Mouse (Mus musculus) kidney, embryonic 15.5 days (tissue): ENCODE data around the gene Gm11032. TPM values are rescaled to one million over a fixed set of nuclear protein-coding genes. Genes with fewer than 3 reads are reported as not detected.
"Not testable (repeated sequence)": the region's sequence is repeated elsewhere in the genome, so short reads cannot be mapped to it uniquely, and the experiment has no call there.

Experiments
- ATAC-seq: fragments of 200-750 bp; cut with Nextera tagmentation; replicated peaks from 2 replicates; pipeline ENCODE4 v1.8.0; 2017; ENCODE audit warnings: moderate TSS enrichment; ENCODE audit not compliant: low FRiP score
- H3K27ac ChIP-seq: fragments of 300-500 bp; sonication (generic); 2 replicates; pipeline ENCODE4 v1.5.1; 2015; ENCODE audit warnings: mild to moderate bottlenecking, inconsistent platforms
- H3K27me3 ChIP-seq: fragments of 300-500 bp; sonication (generic); 2 replicates; pipeline ENCODE4 v1.6.1; 2015; ENCODE audit warnings: inconsistent platforms
- H3K36me3 ChIP-seq: fragments of 300-500 bp; sonication (generic); 2 replicates; pipeline ENCODE4 v1.6.1; 2015; ENCODE audit warnings: inconsistent platforms
- H3K4me1 ChIP-seq: fragments of 300-500 bp; sonication (generic); 2 replicates; pipeline ENCODE4 v1.6.1; 2015; ENCODE audit warnings: inconsistent platforms
- H3K4me2 ChIP-seq: fragments of 300-500 bp; sonication (generic); 2 replicates; pipeline ENCODE4 v1.6.1; 2015; ENCODE audit warnings: moderate library complexity, mild to moderate bottlenecking, inconsistent platforms
- H3K4me3 ChIP-seq: fragments of 300-500 bp; sonication (generic); replicated peaks from 2 replicates; pipeline ENCODE4 v1.5.1; 2015; ENCODE audit warnings: mild to moderate bottlenecking, inconsistent platforms
- H3K9ac ChIP-seq: fragments of 300-500 bp; sonication (generic); 2 replicates; pipeline ENCODE4 v1.6.1; 2015; ENCODE audit warnings: mild to moderate bottlenecking, inconsistent platforms
- H3K9me3 ChIP-seq: fragments of 300-500 bp; sonication (generic); replicated peaks from 2 replicates; pipeline ENCODE4 v1.6.1; 2016; ENCODE audit warnings: inconsistent platforms
- WGBS: fragments of 180-500 bp; shearing (Covaris S2); methylation state at CpG from one replicate; pipeline ENCODE4 v1.1.7; 2015; ENCODE audit warnings: mixed read lengths; 5-methylcytosine and 5-hydroxymethylcytosine counted together
- polyA plus RNA-seq: library from polyadenylated mRNA; unstranded; fragments of >200 nt; fragmentation: Nextera tagmentation; extraction: Ambion mirVana; gene quantifications from 2 replicates; pipeline ENCODE4 v1.2.1, GENCODE M21; 2015

Gene Gm11032
- polyA plus RNA-seq, 1 experiment from 2014 or later: not detected

DNA sequence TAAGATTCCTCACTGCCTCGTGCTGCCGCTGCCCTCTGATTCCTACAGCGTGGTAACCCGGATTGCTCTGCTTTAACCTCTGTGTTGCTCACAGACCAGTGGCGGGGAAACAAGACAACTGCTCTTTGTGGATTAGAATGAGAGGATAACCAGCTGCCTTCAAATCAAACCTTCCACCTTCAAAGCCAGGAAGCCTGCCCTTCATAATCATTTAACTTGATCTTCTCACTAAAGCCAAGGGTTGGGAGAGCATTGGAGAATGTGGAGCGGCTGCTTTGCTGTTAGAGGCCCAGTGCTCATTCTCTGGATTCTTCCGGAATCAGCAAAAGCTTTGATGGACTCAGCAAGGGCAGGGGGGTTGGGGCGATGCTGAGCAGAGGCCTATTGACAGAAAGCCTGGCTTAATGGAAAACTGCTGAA is 10.0 kb downstream of the Gm11032 start:
- H3K27ac ChIP-seq: peak overlapping the region; percentile 58; the same call in 1 of the 2 replicates
- no peak overlapping the region for H3K4me2 ChIP-seq
- ATAC-seq: no peak
- H3K4me1 ChIP-seq: peaks cover 8% of the 10 kb centered on the region
- no peaks in the 10 kb centered on the region for H3K9me3 ChIP-seq
- H3K36me3 ChIP-seq: no peaks in the 10 kb centered on the region
- H3K4me3 ChIP-seq: no peak overlapping the region
- 26% methylated on average over 8 of the region's 8 CpGs for WGBS
- H3K27me3 ChIP-seq: no peaks in the 10 kb centered on the region
- no peak overlapping the region for H3K9ac ChIP-seq

DNA sequence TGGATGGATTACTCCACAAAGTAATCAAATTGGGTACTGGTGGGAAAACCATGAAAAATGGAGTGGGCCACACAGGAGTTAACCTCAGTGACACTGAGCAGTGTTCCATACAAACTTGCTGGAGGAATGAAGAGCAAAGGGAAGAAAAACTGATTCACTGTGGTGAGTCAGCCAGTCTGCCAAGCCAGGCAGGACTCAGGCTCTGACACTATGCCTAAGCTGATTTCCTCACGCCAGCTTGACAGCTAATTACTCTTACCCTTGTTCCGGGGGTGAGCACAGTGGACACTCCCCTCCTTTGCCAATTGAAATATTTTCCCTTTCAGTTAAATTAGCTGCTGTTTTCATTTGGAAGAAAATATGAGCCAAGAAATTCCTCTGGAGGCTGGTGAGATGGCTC is 13.6 kb downstream of the Gm11032 start:
- no peak overlapping the region for H3K4me3 ChIP-seq
- no peaks in the 10 kb centered on the region for H3K27me3 ChIP-seq
- no peak overlapping the region for H3K9ac ChIP-seq
- H3K4me1 ChIP-seq: peaks cover 21% of the 10 kb centered on the region
- H3K4me2 ChIP-seq: no peak overlapping the region
- H3K9me3 ChIP-seq: no peaks in the 10 kb centered on the region
- H3K36me3 ChIP-seq: no peaks in the 10 kb centered on the region
- 28% methylated on average over 2 of the region's 2 CpGs for WGBS
- ATAC-seq: no peak
- H3K27ac ChIP-seq: no peak overlapping the region

DNA sequence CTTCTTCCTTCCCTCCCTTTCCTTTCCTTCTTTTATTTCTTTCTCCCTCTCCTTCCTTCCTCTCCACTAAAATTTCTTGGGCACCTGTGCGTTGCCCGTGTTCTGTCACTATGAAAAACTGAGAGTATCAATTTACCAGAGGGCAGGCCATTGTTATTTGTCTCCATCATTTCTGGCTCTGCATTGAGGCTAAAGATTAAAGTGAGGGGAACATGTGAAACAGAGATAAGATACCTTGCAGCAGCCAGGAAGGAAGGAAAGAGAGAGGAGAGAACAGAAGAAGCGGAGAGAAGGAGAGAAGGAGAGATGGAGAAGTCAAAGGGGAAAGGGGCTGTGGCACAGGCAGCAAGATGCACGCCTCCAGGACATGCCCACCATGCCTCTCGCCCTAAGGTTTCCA is 14.5 kb downstream of the Gm11032 start:
- Histone ChIP-seq H3K36me3 (no peaks in the 10 kb centered on the region), H3K4me2 (no peak overlapping the region), H3K9me3 (no peaks in the 10 kb centered on the region), H3K9ac (no peak overlapping the region), H3K27ac (no peak overlapping the region), H3K27me3 (no peaks in the 10 kb centered on the region), H3K4me1 (peaks cover 28% of the 10 kb centered on the region), H3K4me3 (no peak overlapping the region)
- WGBS: 49% methylated on average over 5 of the region's 5 CpGs
- ATAC-seq: no peak

DNA sequence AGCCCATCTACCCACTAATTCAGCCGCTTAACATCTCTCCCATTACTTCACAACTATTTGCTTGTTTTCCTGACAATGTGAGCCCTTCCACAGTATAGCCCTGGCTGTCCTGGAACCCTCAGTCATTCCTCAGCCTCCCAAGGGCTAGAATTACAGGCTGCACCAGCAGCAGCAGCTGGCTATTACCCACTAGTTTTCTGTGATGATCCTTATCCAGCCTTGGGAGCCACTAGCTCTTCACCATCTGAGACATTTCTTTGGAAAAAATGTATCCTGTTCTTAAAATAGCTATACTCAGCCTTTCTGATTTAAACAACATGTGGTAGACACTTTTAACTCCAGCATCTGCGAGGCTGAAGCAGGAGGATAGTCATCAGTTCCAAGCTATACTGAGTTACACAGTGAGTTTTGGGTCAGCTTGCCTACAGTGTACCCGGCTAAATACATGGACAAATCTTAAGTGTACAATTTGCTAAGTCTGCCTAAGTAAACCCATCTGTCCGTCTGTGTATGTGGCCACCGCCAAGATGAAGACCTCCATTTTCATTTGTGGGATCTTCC is 17.0 kb downstream of the Gm11032 start:
- 56% methylated on average over 5 of the region's 5 CpGs for WGBS
- no peaks in the 10 kb centered on the region for H3K9me3 ChIP-seq
- peak overlapping the region; percentile 77 for H3K4me3 ChIP-seq
- H3K36me3 ChIP-seq: peaks cover 14% of the 10 kb centered on the region; the same call in 1 of the 2 replicates
- peak overlapping the region; percentile 68 for H3K4me2 ChIP-seq
- no peak overlapping the region for H3K9ac ChIP-seq
- peaks cover 21% of the 10 kb centered on the region for H3K4me1 ChIP-seq
- H3K27ac ChIP-seq: peak overlapping the region; percentile 85
- peak; percentile 16; the same call in 1 of the 2 replicates for ATAC-seq
- no peaks in the 10 kb centered on the region for H3K27me3 ChIP-seq

DNA sequence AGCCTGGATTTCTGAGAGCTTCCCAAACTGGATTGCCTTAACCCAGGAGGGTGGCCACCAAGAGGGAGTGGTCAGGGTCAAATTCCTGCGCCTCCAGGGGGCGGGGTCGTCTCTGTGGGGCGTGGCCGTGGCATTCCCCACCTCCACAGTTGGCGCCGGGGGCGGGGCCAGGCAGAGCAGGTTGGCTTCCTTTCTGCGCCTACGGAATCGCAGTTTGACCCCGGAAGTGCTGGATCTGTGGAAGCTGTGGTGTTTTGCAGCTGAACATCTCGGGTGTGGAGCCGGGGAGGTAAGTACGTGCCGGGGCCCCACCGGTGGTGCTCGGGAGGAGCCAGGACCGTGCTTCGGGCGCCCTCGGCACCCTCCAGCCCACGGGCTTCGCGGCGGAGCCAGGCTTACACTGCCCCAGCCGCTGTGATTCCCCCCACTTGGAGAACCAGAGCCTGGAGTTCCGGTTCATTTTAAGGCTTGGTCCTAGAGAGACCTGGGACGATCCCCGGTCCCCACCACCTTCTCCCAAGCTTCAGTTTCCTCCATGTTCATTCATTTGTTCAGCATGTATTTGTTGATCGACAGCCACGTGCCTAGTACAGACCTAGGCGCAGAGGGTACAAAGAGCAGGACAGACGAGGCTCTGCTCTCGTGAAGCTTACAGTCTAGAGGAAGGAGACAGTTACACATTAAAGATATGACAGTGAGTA is 17.8 kb downstream of the Gm11032 start, which contains the start of gene Ascc2:
TSS of gene Ascc2 (plus strand) at position 214 of the 701 bp plus-strand sequence.
- under 1% methylated on average over 35 of the region's 35 CpGs for WGBS
- peak within 1 kb of the TSS; percentile 77 for H3K4me3 ChIP-seq
- H3K36me3 ChIP-seq: peaks cover 14% of the 10 kb centered on the region; the same call in 1 of the 2 replicates
- peak; percentile 97 for ATAC-seq
- peak within 1 kb of the TSS; percentile 68 for H3K4me2 ChIP-seq
- no peaks in the 10 kb centered on the region for H3K27me3 ChIP-seq
- peaks cover 21% of the 10 kb centered on the region for H3K4me1 ChIP-seq
- H3K27ac ChIP-seq: peak within 1 kb of the TSS; percentile 85
- peak within 1 kb of the TSS; percentile 63 for H3K9ac ChIP-seq
- no peaks in the 10 kb centered on the region for H3K9me3 ChIP-seq

DNA sequence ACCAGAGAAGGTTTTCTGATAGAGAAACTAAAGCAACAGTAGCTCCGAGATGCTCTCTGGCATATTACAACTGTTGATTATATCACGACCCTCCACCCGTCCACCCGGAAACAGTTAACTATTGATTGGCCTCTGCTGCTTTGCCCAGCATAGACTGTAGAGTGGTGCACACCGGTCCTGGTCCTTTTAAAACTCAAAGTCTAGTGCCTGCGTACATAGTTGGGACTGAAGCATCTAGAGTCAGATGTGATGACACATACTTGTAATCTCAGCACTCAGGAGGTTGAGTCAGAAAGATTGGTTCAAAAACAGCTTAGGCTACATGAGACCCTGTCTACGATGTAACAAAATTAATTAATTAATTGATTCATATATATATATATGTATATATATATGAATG is 18.4 kb downstream of the Gm11032 start:
- WGBS: 19% methylated on average over 7 of the region's 7 CpGs

DNA sequence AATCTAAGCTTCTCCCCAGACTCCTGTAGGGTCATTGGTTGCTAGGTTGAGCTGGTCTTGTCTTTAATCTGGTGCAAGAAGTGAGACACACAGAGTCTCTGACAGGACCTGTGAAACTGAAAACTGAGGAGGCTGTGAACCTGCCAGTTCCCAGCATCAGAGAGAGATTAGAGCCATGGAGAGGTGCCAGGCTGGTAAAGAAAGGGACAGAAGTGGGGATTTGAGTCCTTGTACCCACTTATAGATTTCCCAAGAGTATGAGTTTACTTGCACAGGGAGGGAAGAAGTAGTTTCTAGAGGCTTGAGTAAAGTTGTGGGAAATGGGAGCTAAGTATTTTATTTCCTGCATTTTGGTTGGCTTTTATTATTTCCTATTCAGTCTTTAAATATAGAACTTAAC is 21.3 kb downstream of the Gm11032 start:
- no peak for ATAC-seq
- Histone ChIP-seq H3K36me3 (peaks cover 26% of the 10 kb centered on the region; the same call in 1 of the 2 replicates), H3K9ac (no peak overlapping the region), H3K4me2 (no peak overlapping the region), H3K4me3 (no peak overlapping the region), H3K9me3 (no peaks in the 10 kb centered on the region), H3K4me1 (peaks cover 21% of the 10 kb centered on the region), H3K27ac (no peak overlapping the region), H3K27me3 (no peaks in the 10 kb centered on the region)

More for the DNA sequence above, 18.4 kb downstream of the Gm11032 start:
- no peak for ATAC-seq
- peak overlapping the region; percentile 63 for H3K9ac ChIP-seq
- H3K4me3 ChIP-seq: peak overlapping the region; percentile 77
- H3K36me3 ChIP-seq: peaks cover 14% of the 10 kb centered on the region; the same call in 1 of the 2 replicates
- H3K4me1 ChIP-seq: peaks cover 21% of the 10 kb centered on the region
- H3K9me3 ChIP-seq: no peaks in the 10 kb centered on the region
- H3K4me2 ChIP-seq: peak overlapping the region; percentile 68
- no peaks in the 10 kb centered on the region for H3K27me3 ChIP-seq
- peak overlapping the region; percentile 85; the same call in 1 of the 2 replicates for H3K27ac ChIP-seq

DNA sequence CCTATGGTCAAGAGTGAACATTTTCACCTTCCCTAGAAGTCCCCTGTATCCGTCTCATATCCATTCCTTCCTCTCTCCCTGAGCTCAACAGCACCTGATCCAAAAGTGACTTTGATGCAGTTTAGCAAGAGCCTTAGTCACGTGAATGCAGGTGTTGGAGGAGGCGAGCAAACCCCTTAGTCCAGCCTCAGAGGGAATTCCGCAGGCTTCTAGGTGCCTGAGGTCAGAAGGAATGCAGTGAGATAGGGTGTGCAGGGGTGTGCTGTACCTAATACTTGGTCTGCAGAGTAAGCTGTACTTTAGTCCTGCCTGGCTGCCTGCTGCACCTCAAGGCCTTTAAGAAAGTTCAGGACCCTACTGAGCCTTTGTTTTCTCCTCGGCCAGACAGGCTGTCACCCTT is 23.9 kb downstream of the Gm11032 start:
- Histone ChIP-seq H3K4me3 (no peak overlapping the region), H3K4me2 (no peak overlapping the region), H3K27ac (no peak overlapping the region), H3K36me3 (peaks cover 51% of the 10 kb centered on the region), H3K9ac (no peak overlapping the region), H3K9me3 (no peaks in the 10 kb centered on the region), H3K27me3 (no peaks in the 10 kb centered on the region), H3K4me1 (peaks cover 5% of the 10 kb centered on the region)
- ATAC-seq: no peak
- WGBS: 67% methylated on average over 5 of the region's 5 CpGs

DNA sequence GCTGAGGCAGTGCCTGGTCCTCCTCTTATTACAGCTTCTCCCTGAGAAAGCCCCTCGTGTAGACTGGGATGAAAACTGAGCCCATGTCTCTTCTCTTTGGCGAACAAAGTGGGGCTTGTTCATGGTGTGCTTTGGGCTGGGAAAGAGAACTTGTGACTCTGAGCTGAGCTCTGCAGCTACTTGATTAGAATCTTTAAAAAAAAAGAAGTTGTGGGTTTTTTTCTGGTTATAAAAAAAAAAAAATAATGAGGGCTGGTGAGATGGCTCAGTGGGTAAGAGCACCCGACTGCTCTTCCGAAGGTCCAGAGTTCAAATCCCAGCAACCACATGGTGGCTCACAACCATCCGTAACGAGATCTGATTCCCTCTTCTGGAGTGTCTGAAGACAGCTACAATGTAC is 25.3 kb downstream of the Gm11032 start:
- 86% methylated on average over 6 of the region's 6 CpGs for WGBS

DNA sequence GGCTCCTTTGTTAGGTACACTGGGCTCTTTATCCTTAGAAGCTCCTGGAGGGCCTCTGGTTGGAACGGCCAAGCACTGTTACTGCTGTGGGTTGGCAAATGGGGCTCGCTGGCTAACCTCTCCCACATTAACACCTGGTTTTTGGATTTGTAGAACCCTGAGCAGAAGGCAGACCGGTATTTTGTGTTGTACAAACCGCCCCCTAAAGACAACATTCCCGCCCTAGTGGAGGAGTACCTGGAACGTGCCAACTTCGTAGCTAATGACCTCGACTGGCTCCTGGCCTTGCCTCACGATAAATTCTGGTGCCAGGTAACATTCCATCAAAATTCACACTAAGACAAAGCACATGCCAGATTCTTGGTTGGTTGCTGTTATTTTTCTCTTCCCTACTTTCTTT is 26.5 kb downstream of the Gm11032 start:
- Histone ChIP-seq H3K4me2 (no peak overlapping the region), H3K4me3 (no peak overlapping the region), H3K27me3 (no peaks in the 10 kb centered on the region), H3K27ac (no peak overlapping the region), H3K4me1 (no peaks in the 10 kb centered on the region), H3K9ac (no peak overlapping the region), H3K36me3 (peaks cover 62% of the 10 kb centered on the region), H3K9me3 (no peaks in the 10 kb centered on the region)
- ATAC-seq: no peak
- WGBS: 78% methylated on average over 9 of the region's 9 CpGs

More for the DNA sequence above, 25.3 kb downstream of the Gm11032 start:
- ATAC-seq, H3K4me2 ChIP-seq, H3K9me3 ChIP-seq, H3K4me3 ChIP-seq, H3K9ac ChIP-seq, H3K4me1 ChIP-seq, H3K27me3 ChIP-seq, H3K27ac ChIP-seq: not testable (repeated sequence)
- peaks cover 65% of the 10 kb centered on the region for H3K36me3 ChIP-seq

DNA sequence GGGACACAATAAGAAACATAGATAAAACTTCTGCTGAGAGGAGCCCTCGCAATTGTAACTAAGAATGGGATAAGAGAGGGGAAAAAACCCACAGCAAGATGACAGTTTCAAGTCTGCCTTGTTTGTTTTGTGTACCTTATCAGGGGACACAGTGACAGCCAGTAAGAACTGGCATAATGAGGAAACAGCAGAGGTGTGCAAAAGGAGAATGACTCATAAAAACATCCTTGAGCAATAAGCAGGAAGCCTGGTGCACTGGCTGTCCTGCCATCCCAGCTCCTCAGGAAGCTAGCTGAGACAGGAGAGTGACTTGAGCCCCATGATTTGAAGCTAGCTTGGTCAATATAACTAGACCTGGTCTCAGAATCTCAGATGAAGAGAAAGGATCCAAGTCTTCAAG is 40.0 kb downstream of the Gm11032 start:
- no peaks in the 10 kb centered on the region for H3K4me1 ChIP-seq
- no peak overlapping the region for H3K27ac ChIP-seq
- H3K36me3 ChIP-seq: peaks cover 77% of the 10 kb centered on the region
- WGBS: 96% methylated on average over 1 of the region's 1 CpGs
- no peaks in the 10 kb centered on the region for H3K27me3 ChIP-seq
- H3K9ac ChIP-seq: no peak overlapping the region
- no peak overlapping the region for H3K4me2 ChIP-seq
- no peak overlapping the region for H3K4me3 ChIP-seq
- ATAC-seq: no peak
- no peaks in the 10 kb centered on the region for H3K9me3 ChIP-seq

DNA sequence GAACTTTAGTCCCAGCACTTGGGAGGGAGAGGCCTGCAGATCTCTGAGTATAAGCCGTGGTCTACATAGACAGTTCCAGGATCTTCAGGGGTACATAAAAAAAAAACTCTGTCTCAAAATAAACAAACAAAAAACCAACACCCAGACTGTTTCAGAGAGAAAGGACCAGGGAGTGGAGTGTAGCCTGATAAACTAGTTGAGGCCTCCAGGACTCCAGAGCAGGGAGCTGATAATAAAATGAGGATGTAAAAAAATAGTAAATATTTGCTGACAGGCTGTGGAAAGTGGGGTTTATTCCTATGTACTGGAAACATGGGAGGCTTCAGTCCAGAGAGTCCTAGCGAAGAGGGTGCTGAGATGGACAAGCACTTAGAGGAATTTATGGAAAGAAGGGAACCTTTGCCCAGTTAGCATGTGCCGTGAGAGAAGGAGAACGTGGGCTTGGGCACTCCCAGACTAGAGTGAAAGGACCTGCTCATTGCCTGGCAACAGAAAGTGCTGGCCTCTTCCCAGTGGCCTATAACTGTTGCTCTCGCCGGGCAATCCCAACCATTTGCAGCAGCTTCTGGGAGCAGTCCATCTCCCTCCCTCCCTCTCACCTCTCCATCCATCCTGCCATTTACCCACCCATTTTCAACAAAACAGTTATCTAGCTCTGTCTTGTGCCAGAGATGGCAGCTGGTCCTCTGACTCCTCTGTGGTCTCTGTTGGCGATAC is 40.6 kb downstream of the Gm11032 start:
- Histone ChIP-seq H3K9ac (no peak overlapping the region), H3K9me3 (no peaks in the 10 kb centered on the region), H3K36me3 (peaks cover 71% of the 10 kb centered on the region), H3K27ac (no peak overlapping the region), H3K4me3 (no peak overlapping the region), H3K27me3 (no peaks in the 10 kb centered on the region), H3K4me2 (no peak overlapping the region), H3K4me1 (no peaks in the 10 kb centered on the region)
- WGBS: 84% methylated on average over 7 of the region's 7 CpGs
- no peak for ATAC-seq
